Mouse (Mus musculus) liver, embryonic 16.5 days (tissue): ENCODE data around the gene Il1rap. TPM values are rescaled to one million over a fixed set of nuclear protein-coding genes. Genes with fewer than 3 reads are reported as not detected.

Experiments used
- ATAC-seq: fragments of 200-750 bp; cut with Nextera tagmentation; 2 replicates; pipeline ENCODE4 v1.8.0; 2017; ENCODE audit warnings: low read depth, mild to moderate bottlenecking, moderate number of reproducible peaks, moderate library complexity
- H3K27ac ChIP-seq: fragments of 300-500 bp; sonication (generic); 2 replicates; pipeline ENCODE4 v1.5.1; 2014; ENCODE audit warnings: mild to moderate bottlenecking, low read length
- H3K27me3 ChIP-seq: fragments of 300-500 bp; sonication (generic); 2 replicates; pipeline ENCODE4 v1.6.1; 2014; ENCODE audit warnings: low read depth, low read length, mixed read lengths; ENCODE audit not compliant: control insufficient read depth, insufficient read depth
- H3K36me3 ChIP-seq: fragments of 300-500 bp; sonication (generic); 2 replicates; pipeline ENCODE4 v1.6.1; 2014; ENCODE audit warnings: mild to moderate bottlenecking; ENCODE audit not compliant: control insufficient read depth, insufficient read depth
- H3K4me1 ChIP-seq: fragments of 300-500 bp; sonication (generic); 2 replicates; pipeline ENCODE4 v1.6.1; 2014; ENCODE audit warnings: low read depth, low read length, mixed read lengths; ENCODE audit not compliant: control insufficient read depth
- H3K4me2 ChIP-seq: fragments of 300-500 bp; sonication (generic); 2 replicates; pipeline ENCODE4 v1.6.1; 2014; ENCODE audit warnings: low read depth, low read length, mixed read lengths
- H3K4me3 ChIP-seq: fragments of 300-500 bp; sonication (generic); 2 replicates; pipeline ENCODE4 v1.5.1; 2014; ENCODE audit warnings: low read depth, mild to moderate bottlenecking, low read length
- H3K9ac ChIP-seq: fragments of 300-500 bp; sonication (generic); 2 replicates; pipeline ENCODE4 v1.6.1; 2014; ENCODE audit warnings: low read depth, low read length
- H3K9me3 ChIP-seq: fragments of 300-500 bp; sonication (generic); replicated peaks from 2 replicates; pipeline ENCODE4 v1.6.1; 2016; ENCODE audit warnings: low read length; ENCODE audit not compliant: control insufficient read depth
- WGBS: fragments of 180-500 bp; shearing (Covaris S2); extraction: QIAGEN DNeasy Blood & Tissue Kit; methylation state at CpG from one replicate; pipeline ENCODE4 v1.1.7; 2014; ENCODE audit not compliant: insufficient replicate concordance; 5-methylcytosine and 5-hydroxymethylcytosine counted together
- polyA plus RNA-seq: library from polyadenylated mRNA; unstranded; fragments of >200 nt; fragmentation: Nextera tagmentation; extraction: Ambion mirVana; gene quantifications from 2 replicates; pipeline ENCODE4 v1.2.1, GENCODE M21; 2015

Gene Il1rap
- polyA plus RNA-seq, 1 experiment from 2014 or later = 2.7 TPM

DNA sequence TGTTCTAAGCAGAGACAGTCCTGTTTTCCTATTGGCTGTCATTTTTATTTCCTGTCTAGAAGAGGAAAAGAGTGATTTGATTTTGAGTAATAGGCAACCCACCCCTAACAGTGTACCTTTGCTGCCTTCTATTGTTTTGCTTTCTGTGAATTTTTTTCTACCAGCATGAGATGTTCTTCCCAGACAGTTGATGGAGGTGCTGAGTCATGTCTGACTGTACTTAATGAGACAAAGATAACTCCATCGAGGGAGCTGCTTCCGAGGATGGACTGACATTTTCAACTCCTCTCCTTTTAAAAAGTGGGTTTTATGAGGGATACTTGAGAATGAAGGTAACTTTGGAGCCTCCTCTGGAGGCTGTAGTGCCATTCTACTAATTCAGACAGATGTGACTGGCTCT, 64.6 kb downstream of the Il1rap start:
- Histone ChIP-seq H3K4me3 (no peak overlapping the region), H3K36me3 (no peaks in the 10 kb centered on the region), H3K9me3 (no peaks in the 10 kb centered on the region), H3K9ac (no peak overlapping the region), H3K27me3 (no peaks in the 10 kb centered on the region), H3K4me2 (no peak overlapping the region), H3K4me1 (no peaks in the 10 kb centered on the region), H3K27ac (no peak overlapping the region)
- no peak for ATAC-seq
- WGBS = 29% methylated on average over 2 of the region's 2 CpGs

DNA sequence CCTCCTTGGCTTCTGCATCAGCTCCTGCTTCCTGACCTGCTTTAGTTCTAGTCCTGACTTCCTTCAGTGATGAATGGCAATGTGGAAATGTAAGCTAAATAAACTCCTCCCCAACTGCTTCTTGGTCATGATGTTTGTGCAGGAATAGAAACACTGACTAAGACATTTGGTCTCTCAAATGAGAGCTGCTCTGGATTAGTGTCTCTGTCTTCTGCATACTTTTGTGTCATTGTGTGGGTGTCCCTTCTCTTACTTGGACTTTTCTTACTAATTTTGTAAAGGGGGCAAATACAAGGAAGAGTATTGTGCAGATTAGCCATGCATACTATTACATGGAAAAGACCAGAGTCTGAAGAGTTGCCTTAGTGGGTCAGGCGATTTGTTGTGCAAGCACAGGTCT, 65.5 kb downstream of the Il1rap start:
- no peaks in the 10 kb centered on the region for H3K36me3 ChIP-seq
- H3K27ac ChIP-seq = no peak overlapping the region
- no peaks in the 10 kb centered on the region for H3K9me3 ChIP-seq
- no peak overlapping the region for H3K4me3 ChIP-seq
- WGBS = 38% methylated on average over 1 of the region's 1 CpGs
- no peaks in the 10 kb centered on the region for H3K4me1 ChIP-seq
- H3K9ac ChIP-seq = no peak overlapping the region
- H3K27me3 ChIP-seq = no peaks in the 10 kb centered on the region
- no peak overlapping the region for H3K4me2 ChIP-seq
- no peak for ATAC-seq

DNA sequence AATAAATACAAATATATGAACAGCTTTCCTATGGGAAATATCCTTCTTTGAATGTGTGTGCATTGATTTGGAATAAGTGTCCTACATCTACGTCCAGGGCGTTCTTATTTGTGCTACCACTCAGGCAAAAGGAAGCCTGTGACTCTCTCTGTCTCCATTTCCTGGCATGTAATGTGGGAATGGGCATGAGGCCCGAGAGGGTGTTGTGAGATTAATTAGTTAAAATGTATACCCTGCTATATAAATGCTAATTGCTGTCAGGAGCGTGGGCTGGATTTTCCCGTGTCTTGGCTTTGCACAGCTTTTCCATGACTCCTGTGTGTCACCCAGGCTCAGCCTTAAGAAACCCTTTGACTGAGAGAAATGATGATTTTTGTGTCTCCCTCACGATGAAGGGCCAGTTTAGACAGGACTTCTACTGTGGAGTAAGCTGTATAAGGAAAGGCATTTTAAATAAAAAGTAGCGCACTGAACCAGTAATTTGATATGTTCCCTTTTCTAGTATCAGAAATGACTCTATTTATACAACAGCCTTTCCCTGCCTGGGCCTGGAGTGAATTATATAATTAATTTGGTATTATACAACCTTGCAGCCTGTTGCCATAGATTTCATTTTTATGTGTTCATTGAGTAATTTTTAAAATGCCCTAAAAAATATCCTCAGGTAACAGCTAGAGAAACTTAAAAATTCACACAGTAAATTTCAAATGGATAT, 81.4 kb downstream of the Il1rap start:
- Histone ChIP-seq H3K36me3 (no peaks in the 10 kb centered on the region), H3K4me3 (no peak overlapping the region), H3K4me2 (no peak overlapping the region), H3K9me3 (no peaks in the 10 kb centered on the region), H3K27ac (no peak overlapping the region), H3K4me1 (no peaks in the 10 kb centered on the region), H3K27me3 (no peaks in the 10 kb centered on the region), H3K9ac (no peak overlapping the region)
- WGBS = 70% methylated on average over 7 of the region's 7 CpGs
- ATAC-seq = no peak

DNA sequence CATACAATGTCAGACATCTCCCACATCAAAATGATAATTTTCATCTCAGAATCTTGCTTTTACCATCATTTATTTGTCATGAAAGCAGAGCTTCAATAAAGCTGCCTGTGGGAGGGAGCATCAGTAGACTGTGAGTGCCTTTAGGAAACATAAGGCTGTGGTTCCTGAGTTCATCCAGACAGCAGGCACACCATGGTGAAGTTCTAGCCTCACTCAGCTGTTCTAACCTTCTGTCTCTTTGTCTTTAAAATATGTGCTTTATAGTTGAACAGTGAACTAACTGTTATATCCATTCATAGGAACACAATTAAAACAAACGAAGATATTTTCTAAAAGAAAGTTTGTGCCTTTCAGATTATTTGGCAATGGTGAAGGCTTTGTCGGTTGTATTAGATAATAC, 84.9 kb downstream of the Il1rap start:
- H3K9ac ChIP-seq = no peak overlapping the region
- 56% methylated on average over 2 of the region's 2 CpGs for WGBS

DNA sequence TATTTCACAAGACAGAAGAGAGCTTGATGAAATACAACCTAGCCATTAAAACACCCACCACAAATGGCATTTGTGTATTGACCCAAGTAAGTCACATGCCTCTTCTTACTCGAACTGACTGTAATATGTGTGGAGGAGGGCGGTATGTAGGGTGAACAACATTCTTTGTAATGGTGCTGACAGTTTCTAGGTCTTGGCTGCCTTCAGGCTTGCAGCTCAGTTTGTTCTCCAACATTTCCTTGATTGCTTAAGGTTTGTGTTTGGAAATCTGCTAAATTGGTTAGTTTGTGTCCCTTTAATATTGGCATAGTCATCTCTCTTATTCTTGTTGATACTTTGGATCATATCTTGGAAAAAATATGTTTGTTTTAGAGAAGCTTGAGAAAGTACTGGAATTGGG, 87.6 kb downstream of the Il1rap start:
- no peak overlapping the region for H3K4me2 ChIP-seq
- no peak overlapping the region for H3K4me3 ChIP-seq
- H3K27ac ChIP-seq = no peak overlapping the region
- WGBS = 63% methylated on average over 2 of the region's 2 CpGs
- no peaks in the 10 kb centered on the region for H3K9me3 ChIP-seq
- no peak overlapping the region for H3K9ac ChIP-seq
- H3K4me1 ChIP-seq = no peaks in the 10 kb centered on the region
- no peaks in the 10 kb centered on the region for H3K36me3 ChIP-seq
- ATAC-seq = no peak
- H3K27me3 ChIP-seq = no peaks in the 10 kb centered on the region

More for the DNA sequence above, 84.9 kb downstream of the Il1rap start:
- no peak for ATAC-seq
- no peaks in the 10 kb centered on the region for H3K9me3 ChIP-seq
- no peak overlapping the region for H3K4me3 ChIP-seq
- H3K27ac ChIP-seq = no peak overlapping the region
- H3K4me2 ChIP-seq = no peak overlapping the region
- H3K4me1 ChIP-seq = no peaks in the 10 kb centered on the region
- no peaks in the 10 kb centered on the region for H3K27me3 ChIP-seq
- H3K36me3 ChIP-seq = no peaks in the 10 kb centered on the region

DNA sequence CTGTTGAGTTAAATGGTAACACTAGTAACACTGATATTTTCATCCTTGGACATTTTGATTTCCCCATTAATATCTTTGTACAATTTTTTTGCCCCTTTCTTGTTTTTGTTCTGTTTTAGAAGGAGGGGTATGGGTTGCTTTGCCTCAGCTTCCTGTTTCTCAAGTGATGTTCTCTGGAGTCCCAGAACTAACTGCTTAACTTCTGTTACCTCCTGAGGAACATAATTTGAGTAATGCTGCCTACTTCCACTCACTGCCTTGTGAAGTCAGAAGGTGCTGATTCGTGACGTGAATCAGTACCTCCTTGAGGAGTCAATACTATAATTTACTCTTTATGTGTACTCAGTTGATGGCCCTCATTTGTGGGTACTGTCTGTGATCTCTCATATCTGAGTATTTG, 98.9 kb downstream of the Il1rap start:
- Histone ChIP-seq H3K4me1 (no peaks in the 10 kb centered on the region), H3K9ac (no peak overlapping the region), H3K27ac (no peak overlapping the region), H3K36me3 (no peaks in the 10 kb centered on the region), H3K27me3 (no peaks in the 10 kb centered on the region), H3K9me3 (no peaks in the 10 kb centered on the region), H3K4me3 (no peak overlapping the region), H3K4me2 (no peak overlapping the region)
- 68% methylated on average over 2 of the region's 2 CpGs for WGBS
- ATAC-seq = no peak

DNA sequence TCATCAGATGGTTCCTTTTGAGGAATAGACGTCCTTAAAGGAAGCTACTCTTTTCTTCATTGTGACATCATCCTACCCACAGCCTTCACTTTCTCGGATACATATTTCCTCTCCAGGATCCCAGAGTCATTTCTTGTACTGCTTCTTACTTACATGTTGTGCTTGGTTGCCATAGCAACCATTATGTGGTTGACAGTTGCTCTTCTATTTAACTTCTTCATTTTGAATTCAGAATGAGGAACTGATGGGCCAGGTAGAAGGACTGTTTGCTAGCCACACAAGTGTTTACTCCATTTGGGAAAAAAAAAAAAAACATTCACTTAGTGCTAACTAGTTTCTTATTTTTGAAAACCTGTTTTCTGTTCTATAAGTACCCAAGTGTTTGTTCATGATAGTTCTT, 108.3 kb downstream of the Il1rap start:
- 20% methylated on average over 2 of the region's 2 CpGs for WGBS
- peak; percentile 24; the same call in 1 of the 2 replicates for ATAC-seq
- H3K4me1 ChIP-seq = no peaks in the 10 kb centered on the region
- H3K36me3 ChIP-seq = no peaks in the 10 kb centered on the region
- H3K27ac ChIP-seq = no peak overlapping the region
- H3K4me3 ChIP-seq = no peak overlapping the region
- no peaks in the 10 kb centered on the region for H3K27me3 ChIP-seq
- H3K9ac ChIP-seq = no peak overlapping the region
- H3K4me2 ChIP-seq = no peak overlapping the region
- H3K9me3 ChIP-seq = no peaks in the 10 kb centered on the region

DNA sequence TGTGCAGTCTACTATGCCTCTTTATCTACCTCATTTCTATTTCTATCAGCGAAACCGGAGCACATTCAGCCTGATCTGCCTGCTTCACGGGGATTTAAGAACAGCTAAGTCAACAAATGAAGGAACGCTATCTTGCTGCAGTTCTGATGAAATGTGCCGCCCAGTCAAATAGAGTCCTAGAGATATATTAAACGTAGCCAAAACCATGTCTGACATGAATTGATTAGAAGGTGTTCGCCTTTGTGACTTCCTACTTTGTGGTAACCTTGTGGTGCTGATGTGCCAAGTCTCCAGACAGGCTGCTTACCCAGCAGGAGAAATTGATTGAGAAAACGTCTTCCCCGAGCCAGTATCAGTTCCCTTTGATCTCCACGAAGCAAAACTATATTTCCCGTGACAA, 109.8 kb downstream of the Il1rap start:
- H3K9ac ChIP-seq = no peak overlapping the region
- no peaks in the 10 kb centered on the region for H3K36me3 ChIP-seq
- no peaks in the 10 kb centered on the region for H3K9me3 ChIP-seq
- no peak overlapping the region for H3K27ac ChIP-seq
- no peaks in the 10 kb centered on the region for H3K27me3 ChIP-seq
- no peaks in the 10 kb centered on the region for H3K4me1 ChIP-seq
- no peak overlapping the region for H3K4me3 ChIP-seq
- WGBS = 23% methylated on average over 11 of the region's 11 CpGs
- no peak overlapping the region for H3K4me2 ChIP-seq
- no peak for ATAC-seq

DNA sequence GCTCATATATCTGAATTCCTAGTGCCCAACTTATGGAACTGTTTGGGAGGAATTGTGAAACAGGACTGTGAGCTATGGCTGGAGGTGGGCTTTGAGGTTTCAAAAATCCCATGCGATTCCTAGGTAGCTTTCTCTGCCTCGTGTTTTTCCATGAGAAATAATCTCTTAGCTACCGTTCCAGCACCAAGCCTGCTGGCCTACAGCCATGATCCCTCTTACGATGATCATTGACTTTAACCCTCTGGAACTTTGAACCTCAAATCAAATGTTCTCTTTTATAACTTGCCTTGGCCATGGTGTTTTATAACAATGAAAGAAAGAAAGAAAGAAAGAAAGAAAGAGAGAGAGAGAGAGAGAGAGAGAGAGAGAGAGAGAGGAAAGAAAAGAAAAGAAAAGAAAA, 116.6 kb downstream of the Il1rap start:
- Histone ChIP-seq H3K4me3 (no peak overlapping the region), H3K4me2 (no peak overlapping the region), H3K9me3 (no peaks in the 10 kb centered on the region), H3K4me1 (no peaks in the 10 kb centered on the region), H3K36me3 (no peaks in the 10 kb centered on the region), H3K9ac (no peak overlapping the region), H3K27me3 (no peaks in the 10 kb centered on the region), H3K27ac (no peak overlapping the region)
- WGBS = 73% methylated on average over 4 of the region's 4 CpGs
- no peak for ATAC-seq
